Mouse (Mus musculus): ENCODE results near the gene Cldn4. TPM values are rescaled to one million over a fixed set of nuclear protein-coding genes. Genes with fewer than 3 reads are reported as not detected.
"Not testable (repeated sequence)": the region's sequence is repeated elsewhere in the genome, so short reads cannot be mapped to it uniquely, and the experiment has no call there.

The Cldn4 gene
- polyA plus RNA-seq, 1 experiment from 2014 or later = 3.4 TPM

DNA sequence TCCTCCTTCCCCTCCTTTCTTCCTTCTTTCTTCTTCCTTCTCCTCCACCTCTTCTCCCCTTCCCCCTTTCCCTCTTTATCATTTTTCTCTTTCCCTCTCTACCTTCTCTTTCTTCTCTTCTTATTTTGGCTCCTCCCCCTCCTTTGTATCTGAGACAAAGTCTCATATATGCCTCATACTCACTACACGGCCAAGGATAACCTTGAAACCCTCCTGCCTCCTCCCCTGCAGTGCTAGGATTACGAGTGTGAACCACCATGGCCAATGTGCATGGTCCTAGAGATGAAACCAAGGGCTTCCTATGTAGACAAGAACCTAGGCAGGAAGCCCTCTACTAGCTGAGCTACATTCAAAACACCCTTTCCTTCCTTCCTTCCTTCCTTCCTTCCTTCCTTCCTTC lies 28.2 kb upstream of the Cldn4 start:
- H3K27ac ChIP-seq (replicated peaks) = no peak overlapping the region
- no peaks in the 10 kb centered on the region for H3K36me3 ChIP-seq
- no peaks in the 10 kb centered on the region for H3K9me3 ChIP-seq (replicated peaks)
- WGBS = 72% methylated on average over 2 of the region's 2 CpGs
- no peak for DNase-seq (ENCODE audit: low spot score)
- H3K27me3 ChIP-seq (ENCODE audit: low read depth, poor library complexity, severe bottlenecking) = no peaks in the 10 kb centered on the region
- H3K4me3 ChIP-seq = no peak overlapping the region
- no peaks in the 10 kb centered on the region for H3K4me1 ChIP-seq

GRCm38 (mm10) chr5:134974294-134974693 lies 27.6 kb upstream of the Cldn4 start:
- H3K4me3 ChIP-seq = no peak overlapping the region

GRCm38 (mm10) chr5:134973526-134973925 lies 26.8 kb upstream of the Cldn4 start:
- Histone ChIP-seq H3K4me1 (no peaks in the 10 kb centered on the region), H3K27me3 (ENCODE audit: low read depth, poor library complexity, severe bottlenecking) (no peaks in the 10 kb centered on the region; the same call in 1 of the 2 replicates), H3K36me3 (no peaks in the 10 kb centered on the region), H3K4me3 (no peak overlapping the region), H3K9me3 (replicated peaks) (no peaks in the 10 kb centered on the region), H3K27ac (replicated peaks) (no peak overlapping the region)
- DNase-seq (ENCODE audit: low spot score) = no peak
- 93% methylated on average over 7 of the region's 7 CpGs for WGBS

More at GRCm38 (mm10) chr5:134974294-134974693, 27.6 kb upstream of the Cldn4 start:
- Histone ChIP-seq H3K9me3 (replicated peaks) (no peaks in the 10 kb centered on the region), H3K4me1 (no peaks in the 10 kb centered on the region), H3K27ac (replicated peaks) (no peak overlapping the region), H3K36me3 (no peaks in the 10 kb centered on the region), H3K27me3 (ENCODE audit: low read depth, poor library complexity, severe bottlenecking) (no peaks in the 10 kb centered on the region; the same call in 1 of the 2 replicates)
- 64% methylated on average over 7 of the region's 7 CpGs for WGBS
- no peak for DNase-seq (ENCODE audit: low spot score)

DNA sequence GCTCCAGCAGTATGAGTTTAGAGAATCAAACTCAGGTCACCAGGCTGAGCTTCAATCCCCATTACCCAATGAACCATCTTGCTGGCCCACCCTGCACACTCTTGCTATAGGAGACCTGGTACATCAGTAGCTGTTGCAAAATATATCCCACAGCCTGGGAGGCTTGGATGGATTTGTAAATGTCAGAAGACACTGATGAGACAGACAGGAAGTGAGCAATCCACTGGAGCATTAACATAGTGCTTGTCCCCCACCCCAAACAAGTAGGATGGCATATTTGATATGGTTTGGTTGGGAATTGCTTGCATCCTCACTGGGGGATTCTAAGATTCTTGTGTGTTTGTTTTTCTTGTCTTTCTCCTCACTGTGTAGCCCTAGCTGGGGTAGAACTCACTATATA lies 26.3 kb upstream of the Cldn4 start:
- no peak for DNase-seq (ENCODE audit: low spot score)

GRCm38 (mm10) chr5:134970671-134971070 lies 23.9 kb upstream of the Cldn4 start:
- no peak for DNase-seq (ENCODE audit: low spot score)
- 88% methylated on average over 8 of the region's 8 CpGs for WGBS
- H3K27ac ChIP-seq (replicated peaks) = no peak overlapping the region
- H3K27me3 ChIP-seq (ENCODE audit: low read depth, poor library complexity, severe bottlenecking) = peaks cover 17% of the 10 kb centered on the region
- H3K4me3 ChIP-seq = no peak overlapping the region
- peaks cover 13% of the 10 kb centered on the region for H3K4me1 ChIP-seq
- no peaks in the 10 kb centered on the region for H3K9me3 ChIP-seq (replicated peaks)
- no peaks in the 10 kb centered on the region for H3K36me3 ChIP-seq

More for the DNA sequence above, 26.3 kb upstream of the Cldn4 start:
- H3K27ac ChIP-seq (replicated peaks) = no peak overlapping the region
- H3K4me3 ChIP-seq = no peak overlapping the region
- H3K36me3 ChIP-seq = no peaks in the 10 kb centered on the region
- no peaks in the 10 kb centered on the region for H3K9me3 ChIP-seq (replicated peaks)
- H3K4me1 ChIP-seq = no peaks in the 10 kb centered on the region
- no peaks in the 10 kb centered on the region; the same call in 1 of the 2 replicates for H3K27me3 ChIP-seq (ENCODE audit: low read depth, poor library complexity, severe bottlenecking)

GRCm38 (mm10) chr5:134967164-134967944 lies 20.6 kb upstream of the Cldn4 start:
- 77% methylated on average over 20 of the region's 20 CpGs for WGBS
- Histone ChIP-seq H3K27ac (replicated peaks) (no peak overlapping the region), H3K27me3 (ENCODE audit: low read depth, poor library complexity, severe bottlenecking) (peaks cover 17% of the 10 kb centered on the region), H3K9me3 (replicated peaks) (no peaks in the 10 kb centered on the region), H3K4me3 (no peak overlapping the region), H3K36me3 (no peaks in the 10 kb centered on the region), H3K4me1 (peaks cover 16% of the 10 kb centered on the region)
- DNase-seq (ENCODE audit: low spot score) = no peak

- H3K27ac ChIP-seq (replicated peaks) = no peak overlapping the region
- peak overlapping the region; percentile 40 for H3K4me3 ChIP-seq
- DNase-seq (ENCODE audit: low spot score) = peak; percentile 43
- no peaks in the 10 kb centered on the region for H3K36me3 ChIP-seq
- H3K9me3 ChIP-seq (replicated peaks) = no peaks in the 10 kb centered on the region
- 3% methylated on average over 33 of the region's 33 CpGs for WGBS
- peaks cover 16% of the 10 kb centered on the region for H3K4me1 ChIP-seq
- H3K27me3 ChIP-seq (ENCODE audit: low read depth, poor library complexity, severe bottlenecking) = peaks cover 17% of the 10 kb centered on the region
Measured at GRCm38 (mm10) chr5:134965852-134966821, 19.4 kb upstream of the Cldn4 start.

DNA sequence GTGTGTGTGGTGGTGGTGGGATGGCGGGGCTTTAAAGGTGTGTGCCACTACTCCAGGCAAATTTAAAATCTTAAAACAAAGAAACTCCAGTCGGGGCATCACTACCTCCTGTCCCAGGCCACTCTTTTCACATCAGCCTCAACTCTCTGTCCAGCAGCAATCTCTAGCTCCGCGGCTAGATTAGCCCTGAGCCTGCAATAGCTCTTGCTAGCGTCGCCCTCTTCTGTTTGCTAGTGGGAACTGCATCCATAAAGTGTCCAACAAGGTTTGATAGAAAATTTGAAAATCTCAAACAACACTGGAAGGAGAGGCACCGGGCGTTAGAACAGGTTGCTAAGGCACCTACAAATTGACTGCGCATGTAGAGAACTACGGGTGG lies 18.7 kb upstream of the Cldn4 start:
- Histone ChIP-seq H3K4me3 (peak overlapping the region; percentile 40), H3K27ac (replicated peaks) (no peak overlapping the region)
- peak; percentile 64 for DNase-seq (ENCODE audit: low spot score)

GRCm38 (mm10) chr5:134964655-134965054 lies 17.9 kb upstream of the Cldn4 start:
- not testable (repeated sequence) for DNase-seq (ENCODE audit: low spot score); H3K27ac ChIP-seq (replicated peaks); H3K4me3 ChIP-seq; H3K36me3 ChIP-seq; H3K9me3 ChIP-seq (replicated peaks)
- Histone ChIP-seq H3K4me1 (peaks cover 16% of the 10 kb centered on the region), H3K27me3 (ENCODE audit: low read depth, poor library complexity, severe bottlenecking) (peaks cover 17% of the 10 kb centered on the region)

More for the DNA sequence above, 18.7 kb upstream of the Cldn4 start:
- Histone ChIP-seq H3K27me3 (ENCODE audit: low read depth, poor library complexity, severe bottlenecking) (peaks cover 17% of the 10 kb centered on the region), H3K9me3 (replicated peaks) (no peaks in the 10 kb centered on the region), H3K36me3 (no peaks in the 10 kb centered on the region), H3K4me1 (peaks cover 16% of the 10 kb centered on the region)
- 6% methylated on average over 10 of the region's 10 CpGs for WGBS

GRCm38 (mm10) chr5:134963546-134963945 lies 16.8 kb upstream of the Cldn4 start:
- Histone ChIP-seq H3K4me1 (peaks cover 16% of the 10 kb centered on the region), H3K9me3 (replicated peaks) (no peaks in the 10 kb centered on the region), H3K27ac (replicated peaks) (no peak overlapping the region), H3K27me3 (ENCODE audit: low read depth, poor library complexity, severe bottlenecking) (peaks cover 17% of the 10 kb centered on the region), H3K4me3 (no peak overlapping the region), H3K36me3 (no peaks in the 10 kb centered on the region)
- no peak for DNase-seq (ENCODE audit: low spot score)
- WGBS = 59% methylated on average over 5 of the region's 5 CpGs

GRCm38 (mm10) chr5:134961519-134961918 lies 14.8 kb upstream of the Cldn4 start:
- no peaks in the 10 kb centered on the region for H3K9me3 ChIP-seq (replicated peaks)
- peaks cover 3% of the 10 kb centered on the region for H3K27me3 ChIP-seq (ENCODE audit: low read depth, poor library complexity, severe bottlenecking)
- 90% methylated on average over 2 of the region's 2 CpGs for WGBS
- peaks cover 20% of the 10 kb centered on the region for H3K4me1 ChIP-seq
- DNase-seq (ENCODE audit: low spot score) = no peak
- no peak overlapping the region for H3K4me3 ChIP-seq
- no peaks in the 10 kb centered on the region for H3K36me3 ChIP-seq
- H3K27ac ChIP-seq (replicated peaks) = no peak overlapping the region

- H3K9me3 ChIP-seq (replicated peaks) = no peaks in the 10 kb centered on the region
- WGBS = 73% methylated on average over 2 of the region's 2 CpGs
- no peaks in the 10 kb centered on the region for H3K36me3 ChIP-seq
- DNase-seq (ENCODE audit: low spot score) = no peak
- no peaks in the 10 kb centered on the region for H3K27me3 ChIP-seq (ENCODE audit: low read depth, poor library complexity, severe bottlenecking)
- peaks cover 11% of the 10 kb centered on the region for H3K4me1 ChIP-seq
- no peak overlapping the region for H3K27ac ChIP-seq (replicated peaks)
- no peak overlapping the region for H3K4me3 ChIP-seq
Measured at GRCm38 (mm10) chr5:134960430-134960829, 13.7 kb upstream of the Cldn4 start.

DNA sequence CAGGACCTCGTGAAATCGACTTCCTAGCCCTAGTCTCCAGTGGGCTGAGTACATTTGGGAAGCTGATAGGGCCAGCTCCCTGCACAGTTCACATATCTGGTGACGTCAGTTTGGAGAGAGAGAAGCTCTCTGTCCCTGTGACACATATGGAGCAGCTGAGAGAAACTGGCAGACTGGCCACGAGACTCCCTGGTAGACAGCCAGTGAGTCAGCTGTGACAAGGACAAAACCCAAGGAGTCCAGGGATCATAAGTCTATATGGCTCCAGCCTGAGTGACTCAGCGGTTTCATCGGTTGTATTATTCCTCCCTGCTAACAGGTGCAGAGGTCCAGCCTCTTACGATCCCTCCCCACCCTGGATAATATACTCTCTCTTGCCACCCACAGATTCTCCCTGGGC lies 12.4 kb upstream of the Cldn4 start:
- Histone ChIP-seq H3K27me3 (ENCODE audit: low read depth, poor library complexity, severe bottlenecking) (no peaks in the 10 kb centered on the region), H3K4me3 (no peak overlapping the region), H3K27ac (replicated peaks) (no peak overlapping the region), H3K36me3 (no peaks in the 10 kb centered on the region), H3K9me3 (replicated peaks) (no peaks in the 10 kb centered on the region), H3K4me1 (peaks cover 11% of the 10 kb centered on the region)
- 85% methylated on average over 7 of the region's 7 CpGs for WGBS
- DNase-seq (ENCODE audit: low spot score) = no peak

Data from midbrain, embryonic 10.5 days (tissue).